Mouse (Mus musculus): ENCODE results near the gene Pitpnm3. TPM values are rescaled to one million over a fixed set of nuclear protein-coding genes. Genes with fewer than 3 reads are reported as not detected.
A peak's percentile ranks its signal among the peaks of the same experiment; 100 is the strongest.

Pitpnm3 gene
- polyA plus RNA-seq, 1 experiment from 2014 or later = 0.03 TPM

GRCm38 (mm10) chr11:72037409-72037808 lies 98.2 kb downstream of the Pitpnm3 start, which contains the start of gene Aipl1:
Gene Aipl1 (minus strand): TSS chr11:72037509.
- Histone ChIP-seq H3K9me3 (replicated peaks) (no peaks in the 10 kb centered on the region), H3K27me3 (ENCODE audit: low read depth, poor library complexity, severe bottlenecking) (peaks cover 25% of the 10 kb centered on the region; the same call in 1 of the 2 replicates), H3K4me1 (peaks cover 16% of the 10 kb centered on the region), H3K27ac (no peak within 1 kb of the TSS), H3K4me3 (no peak within 1 kb of the TSS), H3K36me3 (no peaks in the 10 kb centered on the region)
- 63% methylated on average over 4 of the region's 4 CpGs for WGBS
- DNase-seq (ENCODE audit: low spot score) = no peak

DNA sequence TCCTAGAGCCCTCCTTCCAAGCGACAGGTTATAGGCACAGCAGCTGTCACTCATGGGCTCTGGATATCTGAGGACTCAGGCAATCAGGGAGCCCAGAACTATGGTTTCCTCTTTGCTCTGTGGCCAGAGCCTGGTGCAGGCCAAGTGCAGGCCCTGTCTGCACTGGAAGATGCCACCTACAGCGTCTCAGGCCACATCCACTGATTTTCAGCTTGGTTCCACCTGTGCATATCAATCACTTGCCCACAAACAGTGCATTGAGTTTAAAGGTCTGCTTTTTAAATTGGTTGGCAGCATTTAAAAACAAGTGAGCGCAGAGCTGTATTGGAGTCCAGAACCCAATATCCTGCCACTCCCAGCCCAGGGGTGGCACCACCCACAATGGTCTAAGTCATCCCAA lies 103.0 kb downstream of the Pitpnm3 start:
- peaks cover 35% of the 10 kb centered on the region for H3K27me3 ChIP-seq (ENCODE audit: low read depth, poor library complexity, severe bottlenecking)
- no peak overlapping the region for H3K27ac ChIP-seq
- DNase-seq (ENCODE audit: low spot score) = no peak
- H3K4me3 ChIP-seq = no peak overlapping the region
- no peaks in the 10 kb centered on the region for H3K36me3 ChIP-seq
- 86% methylated on average over 3 of the region's 3 CpGs for WGBS
- no peaks in the 10 kb centered on the region for H3K9me3 ChIP-seq (replicated peaks)
- H3K4me1 ChIP-seq = peaks cover 5% of the 10 kb centered on the region; the same call in 1 of the 2 replicates

- H3K27ac ChIP-seq = no peak overlapping the region
- H3K4me3 ChIP-seq = no peak overlapping the region
- no peak for DNase-seq (ENCODE audit: low spot score)
- peaks cover 5% of the 10 kb centered on the region; the same call in 1 of the 2 replicates for H3K4me1 ChIP-seq
- 74% methylated on average over 4 of the region's 4 CpGs for WGBS
- no peaks in the 10 kb centered on the region for H3K36me3 ChIP-seq
- no peaks in the 10 kb centered on the region for H3K9me3 ChIP-seq (replicated peaks)
- peaks cover 35% of the 10 kb centered on the region for H3K27me3 ChIP-seq (ENCODE audit: low read depth, poor library complexity, severe bottlenecking)
Observed at GRCm38 (mm10) chr11:72032091-72032490, 103.5 kb downstream of the Pitpnm3 start.

DNA sequence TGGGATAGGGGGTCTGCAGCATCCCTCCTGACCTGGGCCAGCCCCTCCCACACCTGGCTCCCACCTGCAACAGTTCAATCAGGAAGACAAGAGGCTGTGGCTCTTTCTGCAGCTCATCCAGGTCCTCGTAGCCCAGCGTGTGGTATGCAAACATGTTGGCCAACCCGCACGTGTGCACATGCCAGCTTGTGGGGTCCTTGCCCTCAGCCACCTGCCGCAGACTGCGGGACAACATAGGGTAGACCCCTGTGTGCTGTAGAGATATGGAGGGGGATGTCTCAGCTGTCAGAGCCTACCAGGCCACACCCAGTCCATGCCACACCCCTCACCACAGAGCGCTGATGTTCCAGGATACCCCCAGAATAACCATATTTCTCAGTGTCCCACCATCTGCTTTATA lies 104.2 kb downstream of the Pitpnm3 start:
- no peak for DNase-seq (ENCODE audit: low spot score)
- H3K27me3 ChIP-seq (ENCODE audit: low read depth, poor library complexity, severe bottlenecking) = peaks cover 34% of the 10 kb centered on the region
- 96% methylated on average over 7 of the region's 7 CpGs for WGBS
- H3K27ac ChIP-seq = no peak overlapping the region
- no peak overlapping the region for H3K4me3 ChIP-seq
- no peaks in the 10 kb centered on the region for H3K9me3 ChIP-seq (replicated peaks)
- peaks cover 5% of the 10 kb centered on the region; the same call in 1 of the 2 replicates for H3K4me1 ChIP-seq
- no peaks in the 10 kb centered on the region for H3K36me3 ChIP-seq

- WGBS = 18% methylated on average over 23 of the region's 23 CpGs
- peak; percentile 73 for DNase-seq (ENCODE audit: low spot score)
- peak overlapping the region; percentile 14; the same call in 1 of the 2 replicates for H3K27ac ChIP-seq
Observed at GRCm38 (mm10) chr11:72029143-72029542, 106.4 kb downstream of the Pitpnm3 start.

DNA sequence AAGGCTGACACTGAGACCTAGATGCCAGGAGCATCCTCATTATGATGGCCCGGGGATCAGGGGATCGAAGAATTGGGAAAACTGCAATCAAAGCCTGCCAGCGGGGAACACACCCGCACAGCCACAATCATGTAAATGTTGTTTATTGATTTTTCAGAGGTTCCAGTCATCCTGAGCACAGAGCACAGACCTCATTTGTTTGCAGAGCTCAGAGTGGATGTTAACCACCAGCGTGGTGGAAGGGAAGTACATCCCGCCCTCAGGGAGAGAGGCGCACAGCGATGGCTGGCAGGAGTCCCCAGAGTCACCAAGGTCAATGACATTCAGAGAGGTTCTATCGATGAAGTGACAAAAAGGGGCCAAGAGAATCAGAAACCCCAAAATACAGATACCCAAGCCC lies 107.7 kb downstream of the Pitpnm3 start:
- no peak for DNase-seq (ENCODE audit: low spot score)
- no peaks in the 10 kb centered on the region for H3K9me3 ChIP-seq (replicated peaks)
- 85% methylated on average over 9 of the region's 9 CpGs for WGBS
- H3K27me3 ChIP-seq (ENCODE audit: low read depth, poor library complexity, severe bottlenecking) = peaks cover 34% of the 10 kb centered on the region
- no peak overlapping the region for H3K4me3 ChIP-seq
- no peak overlapping the region for H3K27ac ChIP-seq
- peaks cover 5% of the 10 kb centered on the region for H3K4me1 ChIP-seq
- H3K36me3 ChIP-seq = no peaks in the 10 kb centered on the region

More at GRCm38 (mm10) chr11:72029143-72029542, 106.4 kb downstream of the Pitpnm3 start:
- H3K4me1 ChIP-seq = peaks cover 5% of the 10 kb centered on the region
- H3K4me3 ChIP-seq = no peak overlapping the region
- no peaks in the 10 kb centered on the region for H3K9me3 ChIP-seq (replicated peaks)
- peaks cover 34% of the 10 kb centered on the region for H3K27me3 ChIP-seq (ENCODE audit: low read depth, poor library complexity, severe bottlenecking)
- H3K36me3 ChIP-seq = no peaks in the 10 kb centered on the region

DNA sequence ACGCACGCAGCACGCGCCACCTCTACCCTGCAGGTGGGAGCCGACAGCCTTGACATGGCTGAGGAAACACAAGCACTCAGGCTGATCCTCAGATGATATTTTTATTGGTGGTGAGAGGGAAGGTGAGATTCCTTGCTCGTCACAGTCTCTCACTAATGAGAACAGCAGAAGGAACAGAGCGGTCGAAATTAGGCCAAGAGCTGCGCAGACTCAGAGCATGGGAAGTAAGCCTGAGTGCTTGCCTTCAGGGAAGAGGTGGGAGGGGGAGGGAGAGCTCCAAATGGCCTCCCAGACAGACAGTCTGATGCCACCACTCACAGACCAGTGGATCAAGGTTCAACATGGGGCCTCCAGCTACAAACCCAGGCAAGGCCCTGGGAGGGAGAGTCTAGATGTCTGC lies 109.1 kb downstream of the Pitpnm3 start:
- H3K4me1 ChIP-seq = peaks cover 5% of the 10 kb centered on the region
- H3K27ac ChIP-seq = no peak overlapping the region
- no peaks in the 10 kb centered on the region for H3K9me3 ChIP-seq (replicated peaks)
- 92% methylated on average over 9 of the region's 9 CpGs for WGBS
- no peak overlapping the region for H3K4me3 ChIP-seq
- no peaks in the 10 kb centered on the region for H3K36me3 ChIP-seq
- peaks cover 32% of the 10 kb centered on the region for H3K27me3 ChIP-seq (ENCODE audit: low read depth, poor library complexity, severe bottlenecking)
- DNase-seq (ENCODE audit: low spot score) = no peak

GRCm38 (mm10) chr11:72025843-72026242 lies 109.7 kb downstream of the Pitpnm3 start:
- no peak for DNase-seq (ENCODE audit: low spot score)

GRCm38 (mm10) chr11:72024193-72024781 lies 111.3 kb downstream of the Pitpnm3 start:
- 32% methylated on average over 5 of the region's 5 CpGs for WGBS
- no peaks in the 10 kb centered on the region for H3K9me3 ChIP-seq (replicated peaks)
- DNase-seq (ENCODE audit: low spot score) = peak; percentile 63

More at GRCm38 (mm10) chr11:72025843-72026242, 109.7 kb downstream of the Pitpnm3 start:
- Histone ChIP-seq H3K27ac (no peak overlapping the region), H3K36me3 (no peaks in the 10 kb centered on the region), H3K4me3 (no peak overlapping the region), H3K27me3 (ENCODE audit: low read depth, poor library complexity, severe bottlenecking) (peaks cover 28% of the 10 kb centered on the region), H3K9me3 (replicated peaks) (no peaks in the 10 kb centered on the region), H3K4me1 (peaks cover 5% of the 10 kb centered on the region)
- 49% methylated on average over 5 of the region's 5 CpGs for WGBS

DNA sequence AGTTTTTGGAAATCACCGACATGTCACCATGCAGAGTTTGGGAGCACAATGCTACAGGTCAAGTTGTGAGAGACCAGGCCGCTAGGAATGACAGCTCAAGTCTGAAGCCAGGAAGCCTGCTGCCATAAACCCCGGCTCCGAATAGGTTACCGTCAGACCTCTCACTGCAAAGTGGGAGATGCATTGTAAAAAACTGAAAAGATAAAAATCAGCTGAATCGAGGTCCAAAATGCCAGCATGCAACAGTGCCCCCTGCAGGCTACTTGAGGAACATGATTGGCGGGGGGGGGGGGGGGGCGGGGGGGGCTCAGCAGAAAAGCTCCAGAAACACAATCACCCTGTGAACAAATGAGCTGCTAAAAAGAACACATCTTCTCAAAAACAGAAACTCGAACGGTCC lies 112.0 kb downstream of the Pitpnm3 start:
- no peak overlapping the region for H3K27ac ChIP-seq
- no peaks in the 10 kb centered on the region for H3K36me3 ChIP-seq
- H3K27me3 ChIP-seq (ENCODE audit: low read depth, poor library complexity, severe bottlenecking) = peaks cover 8% of the 10 kb centered on the region; the same call in 1 of the 2 replicates
- no peaks in the 10 kb centered on the region; the same call in 1 of the 2 replicates for H3K4me1 ChIP-seq
- no peaks in the 10 kb centered on the region for H3K9me3 ChIP-seq (replicated peaks)
- DNase-seq (ENCODE audit: low spot score) = no peak
- WGBS = 44% methylated on average over 9 of the region's 10 CpGs
- no peak overlapping the region for H3K4me3 ChIP-seq

More at GRCm38 (mm10) chr11:72024193-72024781, 111.3 kb downstream of the Pitpnm3 start:
- H3K27ac ChIP-seq = no peak overlapping the region
- H3K4me1 ChIP-seq = peaks cover 4% of the 10 kb centered on the region
- no peaks in the 10 kb centered on the region for H3K36me3 ChIP-seq
- H3K27me3 ChIP-seq (ENCODE audit: low read depth, poor library complexity, severe bottlenecking) = peaks cover 14% of the 10 kb centered on the region
- no peak overlapping the region for H3K4me3 ChIP-seq

GRCm38 (mm10) chr11:72022827-72023226 lies 112.8 kb downstream of the Pitpnm3 start:
- 90% methylated on average over 6 of the region's 6 CpGs for WGBS
- no peak overlapping the region for H3K27ac ChIP-seq
- peaks cover 8% of the 10 kb centered on the region; the same call in 1 of the 2 replicates for H3K27me3 ChIP-seq (ENCODE audit: low read depth, poor library complexity, severe bottlenecking)
- no peaks in the 10 kb centered on the region; the same call in 1 of the 2 replicates for H3K4me1 ChIP-seq
- H3K36me3 ChIP-seq = no peaks in the 10 kb centered on the region
- H3K4me3 ChIP-seq = no peak overlapping the region
- H3K9me3 ChIP-seq (replicated peaks) = no peaks in the 10 kb centered on the region
- DNase-seq (ENCODE audit: low spot score) = no peak

DNA sequence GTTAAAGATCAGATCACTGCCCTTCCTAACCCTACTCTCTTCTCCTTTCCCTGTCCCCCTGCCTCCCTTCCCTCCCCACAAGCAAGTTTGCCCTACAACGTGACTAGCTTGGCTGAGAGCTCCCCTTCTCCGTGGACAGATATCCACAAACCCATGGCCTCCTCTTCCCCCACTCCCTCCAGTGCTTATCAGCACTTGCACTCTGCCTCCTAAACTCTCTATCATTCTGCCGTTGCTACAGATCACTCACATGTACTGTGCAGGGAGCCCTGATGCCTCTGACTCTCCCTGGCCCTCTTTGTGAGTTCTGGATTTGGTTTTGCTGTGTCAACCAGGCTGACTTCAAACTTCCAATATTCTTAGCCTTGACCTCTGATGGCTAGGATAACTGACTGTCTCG lies 114.6 kb downstream of the Pitpnm3 start:
- no peak for DNase-seq (ENCODE audit: low spot score)
- Histone ChIP-seq H3K27ac (no peak overlapping the region), H3K4me3 (no peak overlapping the region), H3K36me3 (no peaks in the 10 kb centered on the region), H3K4me1 (no peaks in the 10 kb centered on the region; the same call in 1 of the 2 replicates), H3K27me3 (ENCODE audit: low read depth, poor library complexity, severe bottlenecking) (no peaks in the 10 kb centered on the region; the same call in 1 of the 2 replicates), H3K9me3 (replicated peaks) (no peaks in the 10 kb centered on the region)
- WGBS = 78% methylated on average over 4 of the region's 4 CpGs

DNA sequence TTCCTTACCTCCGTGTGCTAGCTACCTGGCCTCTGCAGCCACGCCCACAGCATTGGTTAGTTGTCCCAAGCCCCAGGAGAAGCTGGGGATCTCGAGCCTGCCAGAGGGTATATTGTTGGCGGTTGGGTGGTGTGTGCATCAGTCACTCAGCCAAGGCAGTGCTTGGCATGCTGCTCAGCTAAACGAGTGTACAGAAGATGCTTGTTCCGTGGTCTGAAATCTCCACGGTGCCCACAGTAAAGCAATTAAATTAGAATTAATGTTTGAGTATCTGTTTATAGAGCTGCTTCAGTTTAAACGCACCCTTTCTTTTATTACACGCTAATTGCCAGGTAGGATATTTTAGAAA lies 118.4 kb downstream of the Pitpnm3 start:
- Histone ChIP-seq H3K27me3 (ENCODE audit: low read depth, poor library complexity, severe bottlenecking) (no peaks in the 10 kb centered on the region; the same call in 1 of the 2 replicates), H3K4me1 (no peaks in the 10 kb centered on the region), H3K36me3 (no peaks in the 10 kb centered on the region), H3K9me3 (replicated peaks) (no peaks in the 10 kb centered on the region), H3K4me3 (no peak overlapping the region), H3K27ac (no peak overlapping the region)
- DNase-seq (ENCODE audit: low spot score) = no peak
- 82% methylated on average over 9 of the region's 9 CpGs for WGBS
